Mouse (Mus musculus) spleen, adult 2 months (tissue): ENCODE measurements around the gene Cd5l. TPM values are rescaled to one million over a fixed set of nuclear protein-coding genes. Genes with fewer than 3 reads are reported as not detected.

Experiments
- DNase-seq, 2 experiments: peaks; one replicate each; pipeline versions ENCODE4 v3.0.0 to v3.0.0-alpha.2; 2012 to 2021; ENCODE audit warnings: low spot score in 2 of 2, low read depth in 1 of 2
- H3K27ac ChIP-seq: fragments of 200-500 bp; 2 replicates; pipeline ENCODE4 v1.5.1; 2012; ENCODE audit warnings: low read length, inconsistent platforms; ENCODE audit not compliant: insufficient read depth
- H3K27me3 ChIP-seq: fragments of 200-500 bp; 2 replicates; pipeline ENCODE4 v1.6.1; 2012; ENCODE audit warnings: mild to moderate bottlenecking, moderate library complexity, low read length, inconsistent platforms; ENCODE audit not compliant: control insufficient read depth, insufficient read depth
- H3K36me3 ChIP-seq: fragments of 200-500 bp; 2 replicates; pipeline ENCODE4 v1.6.1; 2012; ENCODE audit warnings: mild to moderate bottlenecking, low read length, inconsistent platforms; ENCODE audit not compliant: control insufficient read depth, insufficient read depth
- H3K4me1 ChIP-seq: fragments of 200-500 bp; 2 replicates; pipeline ENCODE4 v1.6.1; 2011; ENCODE audit warnings: inconsistent platforms; ENCODE audit not compliant: control insufficient read depth, insufficient read depth, insufficient read length
- H3K4me3 ChIP-seq: fragments of 200-500 bp; 2 replicates; pipeline ENCODE4 v1.5.1; 2011; ENCODE audit warnings: mild to moderate bottlenecking, inconsistent platforms; ENCODE audit not compliant: insufficient read depth, insufficient read length; ENCODE audit errors: extremely low read depth
- CTCF ChIP-seq: fragments of 200-500 bp; IDR thresholded peaks from 2 replicates; pipeline ENCODE4 v1.5.1; 2011; ENCODE audit warnings: mild to moderate bottlenecking, inconsistent platforms; ENCODE audit not compliant: insufficient read depth, insufficient read length, insufficient replicate concordance; ENCODE audit errors: extremely low read depth
- POLR2A ChIP-seq: fragments of 200-500 bp; IDR thresholded peaks from 2 replicates; pipeline ENCODE4 v1.6.1; 2011; ENCODE audit warnings: low read depth, low read length, inconsistent platforms
- WGBS: fragments of 180-500 bp; shearing (Covaris S2); methylation state at CpG from one replicate; pipeline ENCODE4 v1.1.7; 2018; 5-methylcytosine and 5-hydroxymethylcytosine counted together
- polyA plus RNA-seq: library from polyadenylated mRNA; depleted of rRNA; stranded (reverse); fragments of >200 nt; gene quantifications from 2 replicates; pipeline ENCODE4 v1.2.3, GENCODE M21; 2012; rRNA removed

Gene Cd5l
- polyA plus RNA-seq, 1 experiment = 56.0 TPM

DNA sequence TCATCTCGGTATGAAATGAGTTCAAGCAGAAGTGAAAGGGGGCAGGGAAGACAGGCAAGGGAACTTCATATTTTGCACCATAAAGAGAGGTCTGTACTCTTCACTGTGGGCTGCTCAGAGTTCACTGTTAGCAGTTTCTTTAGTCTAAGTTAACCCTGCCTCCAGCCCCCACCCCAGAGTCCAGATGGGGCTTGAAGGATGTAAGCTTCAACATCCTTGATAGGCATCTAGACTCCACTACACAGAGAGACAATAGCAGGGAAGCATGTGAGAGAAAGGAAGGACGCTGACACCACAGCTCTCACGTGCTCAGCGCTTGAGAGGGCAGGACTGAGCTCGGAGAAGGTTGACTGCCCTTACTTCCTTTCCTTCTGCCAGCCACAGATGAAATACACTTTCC is 43.6 kb downstream of the Cd5l start:
- WGBS = 4% methylated on average over 5 of the region's 5 CpGs

GRCm38 (mm10) chr3:87408171-87408570 is 50.5 kb downstream of the Cd5l start:
- TF ChIP-seq CTCF (peak; percentile 71; the same call in 1 of the 2 replicates), POLR2A (no peak)
- peak; percentile 69 to 79 for DNase-seq
- Histone ChIP-seq H3K4me3 (no peak overlapping the region), H3K4me1 (peaks cover 9% of the 10 kb centered on the region; the same call in 1 of the 2 replicates), H3K36me3 (no peaks in the 10 kb centered on the region), H3K27ac (no peak overlapping the region), H3K27me3 (no peaks in the 10 kb centered on the region)
- 10% methylated on average over 4 of the region's 4 CpGs for WGBS

More for the DNA sequence above, 43.6 kb downstream of the Cd5l start:
- TF ChIP-seq CTCF = no peak
- TF ChIP-seq POLR2A = no peak
- no peaks in the 10 kb centered on the region for H3K36me3 ChIP-seq
- no peaks in the 10 kb centered on the region for H3K27me3 ChIP-seq
- H3K27ac ChIP-seq = peak overlapping the region; percentile 94
- peak; percentile 74 to 84 for DNase-seq
- H3K4me1 ChIP-seq = peaks cover 27% of the 10 kb centered on the region
- H3K4me3 ChIP-seq = no peak overlapping the region

DNA sequence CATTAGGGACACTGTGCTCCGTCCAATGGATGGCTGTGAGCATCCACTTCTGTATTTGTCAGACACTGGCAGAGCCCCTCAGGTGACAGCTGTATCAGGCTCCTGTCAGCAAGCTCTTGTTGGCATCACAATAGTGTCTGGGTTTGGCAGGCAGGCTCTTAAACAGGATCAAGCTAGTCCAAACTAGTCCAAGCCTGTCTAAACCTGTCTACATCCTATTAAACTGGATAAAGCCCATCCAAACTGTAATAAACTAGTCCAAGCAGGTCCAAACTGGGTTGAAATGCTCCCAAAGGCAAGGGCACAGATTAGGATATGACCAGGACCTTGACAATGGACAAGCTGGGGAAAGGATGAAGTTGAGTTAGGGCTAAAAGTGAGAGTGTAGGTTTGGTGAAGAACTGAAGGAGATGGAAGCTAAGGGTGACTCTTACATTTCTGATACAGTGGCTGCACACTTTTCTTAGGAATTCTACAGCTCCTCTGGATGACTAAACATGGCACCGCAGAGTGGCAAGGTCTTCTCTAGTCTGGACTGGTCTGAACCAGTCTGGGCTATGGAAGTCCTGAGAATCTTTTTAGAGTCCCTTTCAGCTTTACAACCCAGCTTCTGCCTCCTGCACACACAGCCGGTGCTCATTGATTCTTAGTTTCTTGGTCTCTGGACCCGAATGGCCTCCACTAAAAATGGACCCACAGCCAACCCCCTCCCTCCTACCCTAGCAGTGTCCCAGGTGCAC is 51.7 kb downstream of the Cd5l start:
- no peaks in the 10 kb centered on the region for H3K27me3 ChIP-seq
- no peaks in the 10 kb centered on the region for H3K36me3 ChIP-seq
- no peak for DNase-seq
- peaks cover 6% of the 10 kb centered on the region; the same call in 1 of the 2 replicates for H3K4me1 ChIP-seq
- no peak overlapping the region for H3K27ac ChIP-seq
- WGBS = 92% methylated on average over 4 of the region's 4 CpGs
- TF ChIP-seq POLR2A (no peak), CTCF (no peak)
- H3K4me3 ChIP-seq = no peak overlapping the region

DNA sequence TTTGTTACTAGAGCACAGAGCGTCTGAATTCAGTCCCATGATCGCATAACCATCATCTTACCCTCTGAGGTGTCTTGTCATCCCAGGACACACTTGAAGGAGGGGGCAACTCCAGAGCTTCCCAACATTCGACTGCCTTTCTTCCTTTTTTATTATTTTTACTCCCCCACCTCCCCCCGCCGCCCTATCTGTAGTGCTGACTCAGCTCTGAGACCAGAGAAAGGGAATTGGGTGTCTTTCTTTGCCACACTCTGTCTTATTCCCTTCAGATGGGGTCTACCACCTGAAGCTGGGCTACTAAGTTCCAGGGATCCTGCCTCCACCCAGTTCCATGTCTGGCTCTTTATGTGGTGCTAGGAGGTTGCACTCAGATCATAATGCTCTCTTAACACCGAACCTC is 52.9 kb downstream of the Cd5l start:
- H3K27me3 ChIP-seq = no peaks in the 10 kb centered on the region
- no peak overlapping the region for H3K27ac ChIP-seq
- no peak for DNase-seq
- peaks cover 6% of the 10 kb centered on the region; the same call in 1 of the 2 replicates for H3K4me1 ChIP-seq
- no peak overlapping the region for H3K4me3 ChIP-seq
- WGBS = 85% methylated on average over 6 of the region's 6 CpGs
- no peak for TF ChIP-seq CTCF
- no peak for TF ChIP-seq POLR2A
- no peaks in the 10 kb centered on the region for H3K36me3 ChIP-seq

GRCm38 (mm10) chr3:87411150-87411549 is 53.5 kb downstream of the Cd5l start:
- H3K4me1 ChIP-seq = peaks cover 6% of the 10 kb centered on the region; the same call in 1 of the 2 replicates
- H3K27me3 ChIP-seq = no peaks in the 10 kb centered on the region
- no peak overlapping the region for H3K27ac ChIP-seq
- TF ChIP-seq CTCF (peak; percentile 94), POLR2A (no peak)
- WGBS = 29% methylated on average over 12 of the region's 12 CpGs
- DNase-seq = peak; percentile 33 to 58
- H3K36me3 ChIP-seq = no peaks in the 10 kb centered on the region
- H3K4me3 ChIP-seq = no peak overlapping the region

- H3K27me3 ChIP-seq = no peaks in the 10 kb centered on the region
- 78% methylated on average over 1 of the region's 1 CpGs for WGBS
- no peak for DNase-seq
- TF ChIP-seq CTCF (no peak), POLR2A (no peak)
- H3K4me3 ChIP-seq = no peak overlapping the region
- H3K36me3 ChIP-seq = no peaks in the 10 kb centered on the region
- peaks cover 6% of the 10 kb centered on the region; the same call in 1 of the 2 replicates for H3K4me1 ChIP-seq
- no peak overlapping the region for H3K27ac ChIP-seq
Observed at GRCm38 (mm10) chr3:87420645-87421044, 63.0 kb downstream of the Cd5l start.

Other genes starting within 250 kb of the Cd5l start
- 6.0 and 6.5 TPM in 2 replicates for gene Kirrel, start 183.1 kb upstream of the Cd5l start, polyA plus RNA-seq
- gene Fcrls, start 94.1 kb upstream of the Cd5l start, polyA plus RNA-seq = 0.11 TPM in 1 of 2 replicates, not detected in the other
- gene Fcrl1, start 18.5 kb downstream of the Cd5l start, polyA plus RNA-seq = 50.2 and 55.5 TPM in 2 replicates
- gene Fcrl5, start 77.9 kb downstream of the Cd5l start, polyA plus RNA-seq = 7.2 and 9.2 TPM in 2 replicates
- gene Etv3, start 167.5 kb downstream of the Cd5l start, polyA plus RNA-seq = 17.5 and 22.4 TPM in 2 replicates